Mouse (Mus musculus): Measurements from ENCODE around the gene 1600002K03Rik. TPM values are rescaled to one million over a fixed set of nuclear protein-coding genes. Genes with fewer than 3 reads are reported as not detected.

The 1600002K03Rik gene
- 21.6 TPM for polyA plus RNA-seq (2017; shearing (Covaris generic))

GRCm38 (mm10) chr10:80172527-80173292 is at the start of gene 1600002K03Rik:
TSS of gene 1600002K03Rik (plus strand) at chr10:80172944.

GRCm38 (mm10) chr10:80138553-80139438 is 33.9 kb upstream of the 1600002K03Rik start, which contains the start of gene Atp5d:
TSS of gene Atp5d (plus strand) at chr10:80138632.

GRCm38 (mm10) chr10:80140666-80141035 is 32.1 kb upstream of the 1600002K03Rik start, which contains the start of gene Cbarp:
TSS of gene Cbarp (minus strand) at chr10:80140835.

GRCm38 (mm10) chr10:80147719-80148601 is 24.8 kb upstream of the 1600002K03Rik start, which contains the start of gene Midn:
TSS of gene Midn (plus strand) at chr10:80148272.

GRCm38 (mm10) chr10:80165392-80166128 is 7.2 kb upstream of the 1600002K03Rik start, which contains the start of gene Cirbp:
TSS of gene Cirbp (plus strand) at chr10:80165985.

GRCm38 (mm10) chr10:80179068-80180051 is 6.6 kb downstream of the 1600002K03Rik start, which contains the start of gene Efna2:
TSS of gene Efna2 (plus strand) at chr10:80179482.

Other genes with a start within 250 kb of the 1600002K03Rik start
- 9.9 TPM for gene Arid3a, start 245.9 kb upstream of the 1600002K03Rik start, polyA plus RNA-seq (2017; shearing (Covaris generic))
- gene Wdr18, start 212.8 kb upstream of the 1600002K03Rik start, polyA plus RNA-seq (2017; shearing (Covaris generic)) = 83.7 TPM
- not detected for gene Grin3b, start 202.2 kb upstream of the 1600002K03Rik start, polyA plus RNA-seq (2017; shearing (Covaris generic))
- gene Tmem259, start 188.6 kb upstream of the 1600002K03Rik start, polyA plus RNA-seq (2017; shearing (Covaris generic)) = 5.5 TPM
- gene Cnn2, start 184.4 kb upstream of the 1600002K03Rik start, polyA plus RNA-seq (2017; shearing (Covaris generic)) = 1,187 TPM
- 71.9 TPM for gene Abca7, start 176.4 kb upstream of the 1600002K03Rik start, polyA plus RNA-seq (2017; shearing (Covaris generic))
- 974 TPM for gene Arhgap45, start 156.3 kb upstream of the 1600002K03Rik start, polyA plus RNA-seq (2017; shearing (Covaris generic))
- 210 TPM for gene Polr2e, start 133.1 kb upstream of the 1600002K03Rik start, polyA plus RNA-seq (2017; shearing (Covaris generic))
- 569 TPM for gene Gpx4, start 125.8 kb upstream of the 1600002K03Rik start, polyA plus RNA-seq (2017; shearing (Covaris generic))
- gene Sbno2, start 67.4 kb upstream of the 1600002K03Rik start, polyA plus RNA-seq (2017; shearing (Covaris generic)) = 84.3 TPM
- 11.9 TPM for gene Stk11, start 57.1 kb upstream of the 1600002K03Rik start, polyA plus RNA-seq (2017; shearing (Covaris generic))
- 434 TPM for gene Atp5d, start 34.3 kb upstream of the 1600002K03Rik start, polyA plus RNA-seq (2017; shearing (Covaris generic))
- 2.9 TPM for gene Cbarp, start 32.1 kb upstream of the 1600002K03Rik start, polyA plus RNA-seq (2017; shearing (Covaris generic))
- 1.7 TPM for gene Midn, start 24.7 kb upstream of the 1600002K03Rik start, polyA plus RNA-seq (2017; shearing (Covaris generic))
- 199 TPM for gene Cirbp, start 7.0 kb upstream of the 1600002K03Rik start, polyA plus RNA-seq (2017; shearing (Covaris generic))
- gene Efna2, start 6.5 kb downstream of the 1600002K03Rik start, polyA plus RNA-seq (2017; shearing (Covaris generic)) = 0.22 TPM
- gene Mum1, start 53.5 kb downstream of the 1600002K03Rik start, polyA plus RNA-seq (2017; shearing (Covaris generic)) = 145 TPM
- gene Ndufs7, start 76.2 kb downstream of the 1600002K03Rik start, polyA plus RNA-seq (2017; shearing (Covaris generic)) = 305 TPM
- 1.6 TPM for gene Gamt, start 88.1 kb downstream of the 1600002K03Rik start, polyA plus RNA-seq (2017; shearing (Covaris generic))
- 53.8 TPM for gene Dazap1, start 88.5 kb downstream of the 1600002K03Rik start, polyA plus RNA-seq (2017; shearing (Covaris generic))
- 794 TPM for gene Rps15, start 119.5 kb downstream of the 1600002K03Rik start, polyA plus RNA-seq (2017; shearing (Covaris generic))
- gene Apc2, start 123.0 kb downstream of the 1600002K03Rik start, polyA plus RNA-seq (2017; shearing (Covaris generic)) = 0.40 TPM
- gene 2310011J03Rik, start 147.6 kb downstream of the 1600002K03Rik start, polyA plus RNA-seq (2017; shearing (Covaris generic)) = 87.1 TPM
- gene Pcsk4, start 156.6 kb downstream of the 1600002K03Rik start, polyA plus RNA-seq (2017; shearing (Covaris generic)) = 26.3 TPM
- gene Reep6, start 157.0 kb downstream of the 1600002K03Rik start, polyA plus RNA-seq (2017; shearing (Covaris generic)) = not detected
- gene Adamtsl5, start 175.5 kb downstream of the 1600002K03Rik start, polyA plus RNA-seq (2017; shearing (Covaris generic)) = not detected
- not detected for gene Plk5, start 183.5 kb downstream of the 1600002K03Rik start, polyA plus RNA-seq (2017; shearing (Covaris generic))
- gene Mex3d, start 214.7 kb downstream of the 1600002K03Rik start, polyA plus RNA-seq (2017; shearing (Covaris generic)) = 0.29 TPM
- gene Mbd3, start 226.6 kb downstream of the 1600002K03Rik start, polyA plus RNA-seq (2017; shearing (Covaris generic)) = 34.4 TPM
- gene Uqcr11, start 233.9 kb downstream of the 1600002K03Rik start, polyA plus RNA-seq (2017; shearing (Covaris generic)) = 258 TPM

All from inflammation-experienced regulatory T-cells, adult 16 weeks (primary cell).